Mouse (Mus musculus): ENCODE measurements at regions not wholly inside any gene's neighbourhood (a gene's known extent, or its start where the extent isn't known, plus 50 kb on each side); places are given as distances from the start of the nearest gene placed in this dataset.
"Not testable (repeated sequence)": the region's sequence is repeated elsewhere in the genome, so short reads cannot be mapped to it uniquely, and the experiment has no call there.

DNA sequence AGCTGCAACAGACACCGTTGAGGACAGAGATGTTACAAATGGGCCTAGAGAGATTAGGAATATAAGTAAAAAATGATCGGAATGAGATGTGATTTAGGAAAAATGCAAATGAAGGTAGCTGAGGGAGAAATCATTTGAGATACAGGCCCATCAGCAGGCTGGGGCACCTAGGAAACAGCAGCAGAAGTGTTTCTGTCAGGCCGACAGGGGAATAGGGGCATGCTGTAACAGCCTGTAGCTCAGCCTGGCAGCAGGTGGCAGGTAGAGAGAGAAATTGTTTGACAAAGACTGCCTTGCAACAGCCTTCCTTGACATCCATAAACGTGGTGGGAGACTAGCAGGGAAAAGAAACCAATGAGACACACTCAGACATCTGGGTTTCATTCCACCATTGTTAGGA lies 115.1 kb upstream of the Tmem150c start:
- Histone ChIP-seq H3K27ac (ENCODE audit: insufficient read depth, low read length) (no peak overlapping the region), H3K4me1 (ENCODE audit: control insufficient read depth, insufficient read depth, low read length) (no peaks in the 10 kb centered on the region), H3K27me3 (ENCODE audit: control insufficient read depth, insufficient read depth, low read length) (no peaks in the 10 kb centered on the region), H3K4me3 (replicated peaks; ENCODE audit: insufficient read depth, low read depth, low read length) (no peak overlapping the region)
- 78% methylated on average over 4 of the region's 4 CpGs for WGBS
- no peak for DNase-seq
- no peak for TF ChIP-seq CTCF (IDR thresholded peaks at IDR 0.05; ENCODE audit: borderline replicate concordance, insufficient read depth, low read depth, low read length)
- no peak for TF ChIP-seq POLR2A (IDR thresholded peaks at IDR 0.05; ENCODE audit: borderline replicate concordance, insufficient read depth, low read length)

DNA sequence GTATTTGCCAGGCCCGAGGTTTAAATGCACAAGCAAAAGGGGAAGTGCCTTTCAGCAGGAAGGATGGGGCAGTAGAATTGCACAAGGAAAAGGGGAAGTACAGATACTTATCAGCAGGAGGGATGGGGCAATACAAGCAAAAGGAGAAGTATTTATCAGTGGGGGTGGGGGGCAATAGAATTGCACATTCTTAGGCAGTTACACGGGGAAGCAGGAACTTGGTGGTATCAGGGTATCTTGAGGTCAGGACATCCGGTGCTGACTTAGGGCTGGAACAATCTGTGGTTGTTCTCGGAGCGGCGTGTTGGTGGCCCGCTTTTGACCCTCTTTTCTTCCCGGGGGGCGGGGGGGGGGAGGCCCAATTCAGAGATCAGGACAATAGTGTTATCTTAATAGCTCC lies 112.4 kb upstream of the Tmem150c start:
- WGBS = 94% methylated on average over 9 of the region's 9 CpGs
- H3K27ac ChIP-seq (ENCODE audit: insufficient read depth, low read length); H3K27me3 ChIP-seq (ENCODE audit: control insufficient read depth, insufficient read depth, low read length); H3K4me1 ChIP-seq (ENCODE audit: control insufficient read depth, insufficient read depth, low read length); H3K4me3 ChIP-seq (replicated peaks; ENCODE audit: insufficient read depth, low read depth, low read length); DNase-seq: not testable (repeated sequence)

DNA sequence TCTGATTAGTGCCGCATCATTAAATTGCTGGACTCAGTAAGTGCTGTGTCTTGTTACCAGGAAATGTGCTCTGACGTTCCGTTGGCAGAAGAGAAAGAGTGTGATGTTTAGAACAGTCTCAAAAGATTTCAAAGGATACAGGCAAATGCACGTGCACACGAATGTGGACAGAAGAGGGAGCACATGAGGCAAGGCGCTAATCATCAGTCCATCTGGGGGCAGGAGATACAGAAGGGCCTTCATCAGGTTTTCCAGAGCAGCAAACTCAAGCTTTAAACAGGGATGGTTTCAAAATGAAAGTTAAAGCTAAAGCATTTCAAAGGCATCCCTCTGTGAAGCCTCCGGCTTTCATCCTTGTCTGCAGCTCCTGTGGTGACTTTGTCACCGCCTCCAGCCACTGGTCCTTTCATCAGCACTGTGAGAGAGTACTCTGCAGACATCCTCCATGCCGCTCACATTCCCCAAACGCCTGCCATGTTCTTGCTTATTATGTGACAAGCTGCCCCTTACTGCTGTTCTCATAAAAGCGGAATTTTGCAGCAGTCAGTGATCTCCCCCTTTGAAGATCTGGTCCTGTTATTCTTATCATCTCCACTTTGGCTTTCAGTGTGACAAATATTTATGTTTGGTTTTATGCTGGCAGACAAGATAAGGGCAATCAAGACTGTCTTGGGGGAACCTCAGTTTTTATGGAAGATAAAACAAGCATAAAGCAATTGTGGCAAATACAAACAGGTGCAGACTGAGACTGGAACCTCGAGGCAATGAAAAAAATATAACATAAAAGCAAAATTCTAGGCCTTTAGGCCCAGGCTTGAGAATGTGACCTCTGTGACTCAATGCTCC lies 111.5 kb upstream of the Tmem150c start:
- TF ChIP-seq POLR2A (IDR thresholded peaks at IDR 0.05; ENCODE audit: borderline replicate concordance, insufficient read depth, low read length) (no peak), CTCF (IDR thresholded peaks at IDR 0.05; ENCODE audit: borderline replicate concordance, insufficient read depth, low read depth, low read length) (0 out of 2 replicates have a peak, but pooled peaks have one; percentile 6)
- Histone ChIP-seq H3K4me3 (replicated peaks; ENCODE audit: insufficient read depth, low read depth, low read length) (no peak overlapping the region), H3K4me1 (ENCODE audit: control insufficient read depth, insufficient read depth, low read length) (peaks cover 13% of the 10 kb centered on the region), H3K27me3 (ENCODE audit: control insufficient read depth, insufficient read depth, low read length) (no peaks in the 10 kb centered on the region), H3K27ac (ENCODE audit: insufficient read depth, low read length) (no peak overlapping the region)
- WGBS = 64% methylated on average over 12 of the region's 12 CpGs
- DNase-seq = no peak

DNA sequence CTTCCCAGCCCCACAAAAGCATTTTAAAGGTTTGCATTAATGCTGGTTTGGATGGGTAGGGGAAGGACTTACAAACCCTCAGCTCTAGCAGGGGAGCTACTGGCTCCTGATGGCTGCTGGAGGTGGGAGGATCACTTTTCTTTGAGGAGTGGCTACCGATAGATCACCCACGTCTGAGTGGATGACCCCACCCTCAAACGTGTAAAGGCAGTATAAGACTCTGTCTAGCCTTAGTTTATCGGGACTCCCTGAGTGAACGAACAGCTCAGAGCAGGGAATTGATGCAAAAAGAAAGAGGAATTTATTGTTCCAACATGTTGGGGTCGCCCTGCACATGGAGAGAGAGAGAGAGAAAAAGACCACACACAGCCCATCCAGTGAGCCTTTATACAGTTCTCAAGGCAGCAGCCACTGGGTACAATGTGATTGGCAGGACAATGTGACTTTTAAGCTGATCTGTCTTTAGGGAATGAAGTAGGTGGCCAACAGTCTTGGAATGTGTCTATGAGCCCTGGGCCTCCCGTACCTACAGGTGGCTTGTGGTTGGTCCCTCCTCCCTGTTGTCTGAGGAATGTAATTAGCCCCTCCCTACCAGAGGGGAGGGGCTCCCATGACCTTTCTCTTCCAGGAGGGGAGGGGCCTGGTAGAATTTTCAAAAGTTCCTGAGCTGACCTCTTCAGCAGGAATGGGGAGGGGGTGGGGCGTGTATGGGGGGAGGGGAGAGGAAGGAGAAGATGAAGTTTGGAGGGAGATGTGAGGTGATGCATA lies 108.7 kb upstream of the Tmem150c start:
- peaks cover 13% of the 10 kb centered on the region for H3K4me1 ChIP-seq (ENCODE audit: control insufficient read depth, insufficient read depth, low read length)
- H3K27ac ChIP-seq (ENCODE audit: insufficient read depth, low read length) = no peak overlapping the region
- H3K27me3 ChIP-seq (ENCODE audit: control insufficient read depth, insufficient read depth, low read length) = no peaks in the 10 kb centered on the region
- TF ChIP-seq POLR2A (IDR thresholded peaks at IDR 0.05; ENCODE audit: borderline replicate concordance, insufficient read depth, low read length) = no peak
- no peak for TF ChIP-seq CTCF (IDR thresholded peaks at IDR 0.05; ENCODE audit: borderline replicate concordance, insufficient read depth, low read depth, low read length)
- no peak for DNase-seq
- no peak overlapping the region for H3K4me3 ChIP-seq (replicated peaks; ENCODE audit: insufficient read depth, low read depth, low read length)
- WGBS = 83% methylated on average over 8 of the region's 8 CpGs

DNA sequence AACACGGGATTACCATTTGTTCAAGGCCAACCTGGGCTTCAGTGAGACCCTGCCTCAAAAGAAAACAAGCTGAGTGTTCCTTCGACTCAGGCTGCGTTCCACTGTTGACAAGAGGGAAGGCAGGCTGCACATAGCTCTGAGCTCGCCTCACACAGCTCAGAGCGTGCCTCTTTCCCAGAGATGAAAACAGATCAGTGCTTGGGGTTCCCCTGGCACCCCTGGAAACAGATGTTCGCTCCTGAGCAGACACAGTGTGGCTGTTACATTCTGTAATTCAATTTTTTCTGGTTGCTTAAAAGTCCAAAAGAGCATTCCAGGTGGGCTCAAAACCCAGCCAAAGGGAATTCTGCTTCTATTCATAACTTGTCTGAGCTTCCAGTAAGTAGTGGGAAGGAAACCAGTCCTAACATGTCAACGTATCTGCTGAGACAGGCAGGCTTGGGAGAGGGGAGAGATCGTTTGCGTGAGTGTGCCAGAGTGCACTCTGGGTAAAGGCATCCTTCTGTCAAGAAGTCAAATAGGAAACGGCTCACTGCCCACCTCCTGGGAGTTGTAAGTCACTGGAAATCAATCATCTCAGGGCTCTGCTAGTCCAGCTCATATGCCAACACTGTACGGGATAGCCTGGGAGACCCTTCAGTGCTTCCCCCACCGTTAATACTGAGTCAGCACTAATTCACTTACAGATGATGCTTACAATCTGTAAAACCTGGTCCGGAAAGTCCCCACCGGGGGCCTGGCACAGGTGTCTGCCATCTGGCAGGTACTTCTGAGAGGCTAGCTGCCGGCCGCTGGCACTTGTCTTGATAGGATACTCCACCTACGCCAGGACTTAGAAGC lies 107.3 kb upstream of the Tmem150c start:
- TF ChIP-seq CTCF (IDR thresholded peaks at IDR 0.05; ENCODE audit: borderline replicate concordance, insufficient read depth, low read depth, low read length) (no peak), POLR2A (IDR thresholded peaks at IDR 0.05; ENCODE audit: borderline replicate concordance, insufficient read depth, low read length) (no peak)
- Histone ChIP-seq H3K4me3 (replicated peaks; ENCODE audit: insufficient read depth, low read depth, low read length) (peak overlapping the region; percentile 2), H3K4me1 (ENCODE audit: control insufficient read depth, insufficient read depth, low read length) (peaks cover 13% of the 10 kb centered on the region), H3K27ac (ENCODE audit: insufficient read depth, low read length) (no peak overlapping the region), H3K27me3 (ENCODE audit: control insufficient read depth, insufficient read depth, low read length) (no peaks in the 10 kb centered on the region)
- peak; percentile 88 to 92 for DNase-seq
- WGBS = 25% methylated on average over 17 of the region's 17 CpGs

DNA sequence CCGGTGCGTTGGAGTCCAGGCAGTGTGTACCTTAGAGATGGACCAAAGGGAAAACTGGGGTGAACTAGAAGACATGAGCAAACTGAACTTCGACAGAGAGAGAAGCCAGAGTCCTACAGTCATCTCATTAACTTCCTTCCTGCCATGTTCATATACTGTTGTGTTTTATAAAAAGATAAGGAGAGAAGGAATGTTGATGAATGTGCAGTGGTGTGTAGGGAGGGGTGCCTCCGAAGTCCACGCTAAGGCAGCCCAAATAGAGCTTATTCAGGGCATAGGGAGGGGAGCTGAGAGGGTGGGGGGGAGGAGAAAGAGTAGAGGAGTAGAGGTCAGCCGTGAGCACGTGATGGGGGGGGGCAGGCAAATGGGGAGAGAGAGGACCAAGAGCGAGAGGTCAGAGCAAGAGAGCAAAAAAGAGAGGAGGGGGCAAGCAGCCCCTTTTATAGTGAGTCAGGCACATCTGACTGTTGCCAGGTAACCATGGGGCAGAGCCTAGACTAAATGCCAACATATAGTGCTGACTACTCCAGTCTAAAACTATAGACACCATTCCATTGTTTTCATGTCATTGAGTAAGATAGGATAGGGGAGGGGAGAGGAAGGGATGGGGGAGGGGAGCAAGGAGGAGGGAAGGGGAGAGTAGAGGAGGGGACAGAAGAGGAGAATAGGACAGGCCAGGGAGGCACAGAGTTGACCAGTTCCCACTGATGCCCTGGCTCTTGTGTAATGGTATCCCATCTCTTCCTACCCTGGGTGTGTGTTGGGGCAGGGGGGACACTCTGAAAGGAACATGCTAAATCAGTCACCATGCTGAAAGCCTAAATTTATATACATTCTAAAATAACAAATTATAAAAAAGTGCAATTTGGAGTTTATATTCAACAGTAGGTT lies 100.4 kb upstream of the Tmem150c start:
- no peak for TF ChIP-seq POLR2A (IDR thresholded peaks at IDR 0.05; ENCODE audit: borderline replicate concordance, insufficient read depth, low read length)
- no peak for TF ChIP-seq CTCF (IDR thresholded peaks at IDR 0.05; ENCODE audit: borderline replicate concordance, insufficient read depth, low read depth, low read length)
- Histone ChIP-seq H3K4me1 (ENCODE audit: control insufficient read depth, insufficient read depth, low read length) (0 out of 2 replicates have a peak, but pooled peaks cover 2% of the 10 kb centered on the region), H3K27ac (ENCODE audit: insufficient read depth, low read length) (no peak overlapping the region), H3K27me3 (ENCODE audit: control insufficient read depth, insufficient read depth, low read length) (no peaks in the 10 kb centered on the region), H3K4me3 (replicated peaks; ENCODE audit: insufficient read depth, low read depth, low read length) (no peak overlapping the region)
- no peak for DNase-seq
- WGBS = 63% methylated on average over 8 of the region's 8 CpGs

Data from cerebellum, adult 2 months (tissue).